Comparison of ENCODE assay signal across 8 mouse cellular contexts in genomic region chr15:80013256-80014030, GRCm38 (mm10). TPM values are rescaled to one million over a fixed set of nuclear protein-coding genes. Genes with fewer than 3 reads are reported as not detected.
DNase-seq lines count a peak whose midpoint lies in the region; ATAC-seq and TF ChIP-seq lines count a peak whose summit lies in the region.

No protein-coding gene starts in this region.

- H3K9ac ChIP-seq in heart, adult 2 months (ENCODE audit: low read depth, low read length) = peak overlapping the region; percentile 89
- H3K9ac ChIP-seq in forebrain, embryonic 12.5 days = peak overlapping the region; percentile 60
- peak overlapping the region; percentile 92 for H3K9ac ChIP-seq in kidney, postnatal 0 days (ENCODE audit: low read depth, low read length)

- H3K27me3 ChIP-seq in heart, adult 2 months (ENCODE audit: control insufficient read depth, insufficient read depth, low read length) = peaks cover 1% of the 10 kb centered on the region; the same call in 1 of the 2 replicates
- H3K27me3 ChIP-seq in forebrain, embryonic 12.5 days = peaks cover 82% of the 10 kb centered on the region
- no peaks in the 10 kb centered on the region for H3K27me3 ChIP-seq in kidney, postnatal 0 days (ENCODE audit: insufficient read depth, low read length)

- WGBS in heart, adult 2 months = 2% methylated on average over 35 of the region's 36 CpGs
- 4% methylated on average over 22 of the region's 36 CpGs for WGBS in forebrain, embryonic 12.5 days
- under 1% methylated on average over 25 of the region's 36 CpGs for WGBS in kidney, postnatal 0 days

- no peak for TF ChIP-seq EP300 in heart, adult 2 months (IDR thresholded peaks at IDR 0.05; ENCODE audit: insufficient read depth, low read depth, low read length)

- ATAC-seq in forebrain, embryonic 12.5 days (ENCODE audit: low FRiP score) = no peak
- ATAC-seq in kidney, postnatal 0 days (replicated peaks; ENCODE audit: low FRiP score, low read depth) = peak; percentile 58

- no peaks in the 10 kb centered on the region for H3K36me3 ChIP-seq in heart, adult 2 months (ENCODE audit: control insufficient read depth, insufficient read depth, low read length)
- H3K36me3 ChIP-seq in forebrain, embryonic 12.5 days (replicated peaks) = no peaks in the 10 kb centered on the region
- H3K36me3 ChIP-seq in kidney, postnatal 0 days (ENCODE audit: insufficient read depth, low read length) = no peaks in the 10 kb centered on the region

- no peak for TF ChIP-seq POLR2A in heart, adult 2 months (IDR thresholded peaks at IDR 0.05; ENCODE audit: insufficient read depth, low read depth, low read length)

- TF ChIP-seq CTCF in heart, adult 2 months (IDR thresholded peaks at IDR 0.05) = no peak
- TF ChIP-seq CTCF in kidney, postnatal 0 days (IDR thresholded peaks at IDR 0.05; ENCODE audit: low read depth) = no peak

- H3K79me2 ChIP-seq in heart, adult 2 months (replicated peaks; ENCODE audit: control insufficient read depth, insufficient read depth, low read length) = peaks cover 5% of the 10 kb centered on the region

- H3K4me2 ChIP-seq in forebrain, embryonic 12.5 days = peak overlapping the region; percentile 100
- H3K4me2 ChIP-seq in kidney, postnatal 0 days (ENCODE audit: low read length) = peak overlapping the region; percentile 74

- peak overlapping the region; percentile 80 for H3K4me3 ChIP-seq in heart, adult 2 months
- peak overlapping the region; percentile 61 for H3K4me3 ChIP-seq in forebrain, embryonic 12.5 days (replicated peaks)
- H3K4me3 ChIP-seq in kidney, postnatal 0 days (replicated peaks; ENCODE audit: low read depth, low read length) = peak overlapping the region; percentile 60

- H3K4me1 ChIP-seq in heart, adult 2 months (ENCODE audit: control insufficient read depth, insufficient read depth, low read length) = peaks cover 1% of the 10 kb centered on the region
- H3K4me1 ChIP-seq in forebrain, embryonic 12.5 days = peaks cover 33% of the 10 kb centered on the region
- H3K4me1 ChIP-seq in kidney, postnatal 0 days (replicated peaks; ENCODE audit: insufficient read depth, low read length) = peaks cover 24% of the 10 kb centered on the region; the same call in 1 of the 2 replicates

- DNase-seq in heart, adult 2 months = peak in 1 of 2 experiments; percentile 53
- DNase-seq in heart, postnatal 14 days = no peak
- peak; percentile 48 for DNase-seq in Muller cell, postnatal 12 days (ENCODE audit: inconsistent ontology term)
- no peak for DNase-seq in kidney, postnatal 0 days (ENCODE audit: low spot score)
- peak; percentile 45 for DNase-seq in neural tube, embryonic 10.5 days (ENCODE audit: extremely low spot score, low spot score)
- no peak for DNase-seq in urinary bladder, adult 18-20 months (ENCODE audit: low spot score in 2 of 2)
- DNase-seq in spleen, postnatal 10 days (ENCODE audit: low spot score in 2 of 2) = no peak

- intact Hi-C loops in heart, adult 2 months (cut with DNase I) = loop anchor here (1.0 to 2.0 kb wide), 3 partner anchors 9 to 63 kb away; no protein-coding TSS in a partner anchor
- intact Hi-C loops in heart, postnatal 14 days (cut with DNase I) = loop anchor here (1.0 to 2.0 kb wide), 3 partner anchors 37 to 61 kb away; no protein-coding TSS in a partner anchor

- no peaks in the 10 kb centered on the region for H3K9me3 ChIP-seq in forebrain, embryonic 12.5 days
- H3K9me3 ChIP-seq in kidney, postnatal 0 days (replicated peaks; ENCODE audit: low read length) = no peaks in the 10 kb centered on the region

- H3K27ac ChIP-seq in heart, adult 2 months = peak overlapping the region; percentile 96
- H3K27ac ChIP-seq in forebrain, embryonic 12.5 days = no peak overlapping the region
- peak overlapping the region; percentile 85 for H3K27ac ChIP-seq in kidney, postnatal 0 days

RNA-seq across cellular contexts. Expression of gene Pdgfb, which starts 1.3 kb away (rescaled TPM):
- total RNA-seq in heart, adult 2 months (2021) = 10 to 100 TPM; 27.1 to 27.3 TPM
- 32.6 and 45.1 TPM in 2 replicates for polyA plus RNA-seq in heart, adult 2 months (2012; rRNA removed)
- 10 to 100 TPM; 42.2 to 43.4 TPM for total RNA-seq in heart, postnatal 14 days (2021)
- 2.1 and 2.3 TPM in 2 replicates for polyA plus RNA-seq in forebrain, embryonic 12.5 days (2016; fragmentation: Nextera tagmentation; extraction: Ambion mirVana)
- polyA plus RNA-seq in kidney, postnatal 0 days (2015; fragmentation: Nextera tagmentation; extraction: Ambion mirVana) = 6.5 and 6.8 TPM in 2 replicates

RNA-seq across cellular contexts. Expression of gene Cbx7, which starts 42.5 kb away (rescaled TPM):
- 10 to 100 TPM; 18.9 to 21.7 TPM for total RNA-seq in heart, adult 2 months (2021)
- polyA plus RNA-seq in heart, adult 2 months (2012; rRNA removed) = 21.4 and 31.6 TPM in 2 replicates
- 1 to 10 TPM; 3.6 to 7.8 TPM for total RNA-seq in heart, postnatal 14 days (2021)
- 3.3 and 3.6 TPM in 2 replicates for polyA plus RNA-seq in forebrain, embryonic 12.5 days (2016; fragmentation: Nextera tagmentation; extraction: Ambion mirVana)
- 4.5 and 4.6 TPM in 2 replicates for polyA plus RNA-seq in kidney, postnatal 0 days (2015; fragmentation: Nextera tagmentation; extraction: Ambion mirVana)

Comparison
In these comparisons a context has a peak if more than half of its experiments do, and no peak if none do; other contexts are left out.
1. DNase-seq: peak in Muller cell, postnatal 12 days (single experiment) and neural tube, embryonic 10.5 days (single experiment); none in heart, postnatal 14 days (0 of 2), kidney, postnatal 0 days (single experiment), urinary bladder, adult 18-20 months (0 of 2) and spleen, postnatal 10 days (0 of 2).
2. Peak in every context shown above with its lines, with median percentiles within 50 percentile points of each other: H3K4me3 ChIP-seq and H3K9ac ChIP-seq.